Mouse (Mus musculus) heart, postnatal 0 days (tissue): ENCODE results near the gene Ubl7. TPM values are rescaled to one million over a fixed set of nuclear protein-coding genes. Genes with fewer than 3 reads are reported as not detected.

Source experiments
- ATAC-seq: fragments of 200-750 bp; cut with Nextera tagmentation; 2 replicates; pipeline ENCODE4 v1.8.0; 2017; ENCODE audit warnings: low read depth, moderate number of reproducible peaks, moderate library complexity; ENCODE audit not compliant: insufficient read depth
- DNase-seq: peaks from one replicate; pipeline ENCODE4 v3.0.0-alpha.2; 2016; ENCODE audit warnings: low spot score
- H3K27ac ChIP-seq: fragments of 300-500 bp; sonication (generic); 2 replicates; pipeline ENCODE4 v1.5.1; 2014; ENCODE audit warnings: low read depth, mild to moderate bottlenecking
- H3K27me3 ChIP-seq: fragments of 300-500 bp; sonication (generic); 2 replicates; pipeline ENCODE4 v1.6.1; 2014; ENCODE audit warnings: low read length, mixed read lengths; ENCODE audit not compliant: control insufficient read depth, insufficient read depth
- H3K36me3 ChIP-seq: fragments of 300-500 bp; sonication (generic); replicated peaks from 2 replicates; pipeline ENCODE4 v1.6.1; 2014; ENCODE audit warnings: low read length, mixed read lengths; ENCODE audit not compliant: control insufficient read depth, insufficient read depth
- H3K4me1 ChIP-seq: fragments of 300-500 bp; sonication (generic); 2 replicates; pipeline ENCODE4 v1.6.1; 2014; ENCODE audit warnings: antibody characterized with exemption; ENCODE audit not compliant: control insufficient read depth, insufficient read depth
- H3K4me2 ChIP-seq: fragments of 300-500 bp; sonication (generic); 2 replicates; pipeline ENCODE4 v1.6.1; 2014; ENCODE audit warnings: low read depth, mild to moderate bottlenecking, low read length, moderate library complexity
- H3K4me3 ChIP-seq: fragments of 300-500 bp; sonication (generic); 2 replicates; pipeline ENCODE4 v1.5.1; 2014; ENCODE audit warnings: low read depth, low read length
- H3K9ac ChIP-seq: fragments of 300-500 bp; sonication (generic); replicated peaks from 2 replicates; pipeline ENCODE4 v1.6.1; 2014; ENCODE audit warnings: low read depth, low read length, mixed read lengths
- H3K9me3 ChIP-seq: fragments of 300-500 bp; sonication (generic); replicated peaks from 2 replicates; pipeline ENCODE4 v1.6.1; 2016; ENCODE audit warnings: low read length; ENCODE audit not compliant: control insufficient read depth
- CTCF ChIP-seq: IDR thresholded peaks from 2 replicates; pipeline ENCODE4 v1.5.1; 2016; ENCODE audit warnings: antibody characterized with exemption, control low read depth, low read depth
- EP300 ChIP-seq: IDR thresholded peaks from 2 replicates; pipeline ENCODE4 v1.6.1; 2016; ENCODE audit warnings: antibody characterized with exemption, low read depth
- WGBS: fragments of 180-500 bp; shearing (Covaris S2); extraction: QIAGEN DNeasy Blood & Tissue Kit; methylation state at CpG from one replicate; pipeline ENCODE4 v1.1.7; 2014; 5-methylcytosine and 5-hydroxymethylcytosine counted together
- polyA plus RNA-seq: library from polyadenylated mRNA; unstranded; fragments of >200 nt; fragmentation: Nextera tagmentation; extraction: Ambion mirVana; gene quantifications from 2 replicates; pipeline ENCODE4 v1.2.1, GENCODE M21; 2015
- total RNA-seq: library from RNA; depleted of rRNA; stranded (reverse); fragments of >200 nt; gene quantifications from 2 replicates; pipeline ENCODE4 v1.2.3, GENCODE M21; 2014; ENCODE audit warnings: low replicate concordance

Ubl7 gene
- total and polyA plus RNA-seq, 2 experiments from 2014 or later: 132 to 139 TPM

- H3K4me1 ChIP-seq: peaks cover 30% of the 10 kb centered on the region
- ATAC-seq: no peak
- DNase-seq: no peak
- H3K27me3 ChIP-seq: no peaks in the 10 kb centered on the region
- peaks cover 6% of the 10 kb centered on the region; the same call in 1 of the 2 replicates for H3K36me3 ChIP-seq
- TF ChIP-seq EP300 (no peak), CTCF (no peak)
- peak overlapping the region; percentile 60 for H3K27ac ChIP-seq
- WGBS: 37% methylated on average over 12 of the region's 12 CpGs
- no peak overlapping the region for H3K9ac ChIP-seq
- H3K4me3 ChIP-seq: no peak overlapping the region
- H3K4me2 ChIP-seq: no peak overlapping the region
- H3K9me3 ChIP-seq: no peaks in the 10 kb centered on the region
Observed at GRCm38 (mm10) chr9:57965281-57966185, 54.8 kb downstream of the Ubl7 start.

GRCm38 (mm10) chr9:57967237-57967960, 56.6 kb downstream of the Ubl7 start:
- peaks cover 28% of the 10 kb centered on the region for H3K4me1 ChIP-seq
- no peak overlapping the region for H3K4me2 ChIP-seq
- no peaks in the 10 kb centered on the region for H3K9me3 ChIP-seq
- TF ChIP-seq CTCF (0 out of 2 replicates have a peak, but pooled peaks have one; percentile 7), EP300 (0 out of 2 replicates have a peak, but pooled peaks have one; percentile 26)
- WGBS: 27% methylated on average over 14 of the region's 14 CpGs
- DNase-seq (peak; percentile 38), ATAC-seq (peak; percentile 65; the same call in 1 of the 2 replicates)
- no peaks in the 10 kb centered on the region for H3K27me3 ChIP-seq
- no peak overlapping the region for H3K9ac ChIP-seq
- no peaks in the 10 kb centered on the region for H3K36me3 ChIP-seq
- H3K27ac ChIP-seq: peak overlapping the region; percentile 80
- H3K4me3 ChIP-seq: no peak overlapping the region

DNA sequence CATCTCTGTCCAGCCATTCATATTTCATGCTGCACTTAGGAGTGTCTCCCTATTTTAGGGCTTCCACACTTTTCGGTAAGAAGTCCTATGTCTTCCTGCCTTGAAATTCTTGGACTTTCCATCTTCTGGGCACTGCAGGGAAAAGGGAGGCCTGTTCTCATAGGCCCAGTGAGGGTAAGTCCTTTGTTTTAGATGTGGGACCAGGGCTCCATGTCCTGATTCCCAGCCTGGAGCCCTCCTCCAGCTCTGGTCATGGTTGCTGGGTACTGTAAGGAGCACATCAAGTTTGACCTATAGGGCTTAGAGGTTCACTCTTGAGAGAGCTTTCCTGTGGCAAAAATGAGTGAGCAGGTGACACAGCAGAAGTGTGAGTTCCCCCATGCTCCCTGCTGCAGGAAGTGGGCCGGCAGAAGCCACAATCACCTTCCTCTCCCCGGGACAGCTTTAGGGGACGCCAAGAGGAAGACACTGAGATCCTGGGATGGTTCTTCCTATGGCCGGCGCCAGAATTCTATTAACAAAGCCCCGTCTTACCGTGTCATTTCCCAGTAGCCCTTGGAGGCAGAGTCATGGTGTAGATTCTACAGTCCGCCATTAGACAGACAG, 57.5 kb downstream of the Ubl7 start:
- Histone ChIP-seq H3K4me2 (no peak overlapping the region), H3K9me3 (no peaks in the 10 kb centered on the region), H3K4me1 (peaks cover 34% of the 10 kb centered on the region), H3K27me3 (no peaks in the 10 kb centered on the region), H3K36me3 (no peaks in the 10 kb centered on the region), H3K9ac (no peak overlapping the region), H3K4me3 (no peak overlapping the region), H3K27ac (peak overlapping the region; percentile 80)
- 80% methylated on average over 9 of the region's 9 CpGs for WGBS
- no peak for DNase-seq
- ATAC-seq: no peak
- TF ChIP-seq EP300 (no peak), CTCF (no peak)

DNA sequence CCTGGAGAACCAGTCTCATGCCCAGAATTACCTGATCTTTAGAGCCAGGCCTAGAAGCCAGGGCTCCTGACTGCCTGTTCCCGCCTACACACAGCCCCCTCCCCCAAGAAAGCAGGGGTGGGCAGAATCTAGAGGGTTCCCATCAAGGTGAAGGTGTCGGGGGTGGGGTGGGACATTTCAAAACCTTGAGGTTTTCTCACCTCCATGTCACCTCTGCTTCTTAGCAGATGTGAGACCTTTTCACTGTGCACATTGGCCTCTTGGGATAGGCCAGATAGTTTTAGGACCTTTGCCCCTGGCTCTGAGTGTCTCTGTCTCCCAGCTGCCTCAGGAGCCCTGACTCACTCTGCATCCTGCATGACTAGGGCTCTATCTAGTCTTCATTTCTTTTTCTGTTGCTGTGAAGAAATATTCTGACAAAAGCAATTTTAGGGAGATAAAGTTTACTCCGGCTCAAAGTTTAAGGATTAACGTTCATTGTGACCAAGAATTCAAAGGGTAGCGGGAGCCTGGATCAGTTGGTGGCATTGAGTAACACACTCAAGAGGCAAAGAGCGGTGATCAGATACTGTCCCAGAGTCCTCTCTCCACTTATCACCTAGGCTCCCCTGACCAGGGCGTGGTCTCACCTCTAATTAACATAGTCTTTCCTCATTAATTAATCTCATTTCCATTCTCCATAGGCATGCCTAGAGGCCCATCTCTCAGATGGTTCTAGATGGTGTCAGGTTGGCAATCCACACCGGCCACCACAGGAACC, 58.2 kb downstream of the Ubl7 start:
- Histone ChIP-seq H3K9me3 (no peaks in the 10 kb centered on the region), H3K27ac (peak overlapping the region; percentile 80), H3K4me3 (no peak overlapping the region), H3K4me2 (no peak overlapping the region), H3K4me1 (peaks cover 34% of the 10 kb centered on the region), H3K27me3 (no peaks in the 10 kb centered on the region), H3K9ac (no peak overlapping the region), H3K36me3 (no peaks in the 10 kb centered on the region)
- TF ChIP-seq EP300: no peak
- no peak for ATAC-seq
- DNase-seq: no peak
- 90% methylated on average over 8 of the region's 8 CpGs for WGBS
